Mouse (Mus musculus) cerebellum, adult 11-12 months (tissue): ENCODE results near the gene Gm973.
"Not testable (repeated sequence)": the region's sequence is repeated elsewhere in the genome, so short reads cannot be mapped to it uniquely, and the experiment has no call there.

ENCODE experiments used
- DNase-seq: peaks from one replicate; pipeline ENCODE4 v3.0.0; 2022

Gm973 gene

DNA sequence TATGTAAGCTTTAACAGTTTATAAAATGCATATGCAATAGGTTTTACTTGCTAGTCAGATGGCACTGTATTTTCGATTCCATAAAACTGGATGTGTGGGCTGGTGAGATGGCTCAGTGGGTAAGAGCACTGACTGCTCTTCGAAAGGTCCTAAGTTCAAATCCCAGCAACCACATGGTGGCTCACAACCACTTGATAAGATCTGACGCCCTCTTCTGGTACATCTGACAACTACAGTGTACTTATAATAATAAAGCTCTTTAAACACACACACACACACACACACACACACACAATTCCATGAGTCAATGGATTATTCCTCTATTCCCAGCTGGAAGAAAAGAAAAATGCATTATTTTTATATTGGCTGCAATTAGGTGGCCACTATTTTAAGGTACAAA is 122.3 kb downstream of the Gm973 start:
- DNase-seq = no peak

- no peak for DNase-seq
Measured at GRCm38 (mm10) chr1:59642488-59642887, 126.4 kb downstream of the Gm973 start.

- DNase-seq = not testable (repeated sequence)
Measured at GRCm38 (mm10) chr1:59646502-59646901, 130.4 kb downstream of the Gm973 start.

DNA sequence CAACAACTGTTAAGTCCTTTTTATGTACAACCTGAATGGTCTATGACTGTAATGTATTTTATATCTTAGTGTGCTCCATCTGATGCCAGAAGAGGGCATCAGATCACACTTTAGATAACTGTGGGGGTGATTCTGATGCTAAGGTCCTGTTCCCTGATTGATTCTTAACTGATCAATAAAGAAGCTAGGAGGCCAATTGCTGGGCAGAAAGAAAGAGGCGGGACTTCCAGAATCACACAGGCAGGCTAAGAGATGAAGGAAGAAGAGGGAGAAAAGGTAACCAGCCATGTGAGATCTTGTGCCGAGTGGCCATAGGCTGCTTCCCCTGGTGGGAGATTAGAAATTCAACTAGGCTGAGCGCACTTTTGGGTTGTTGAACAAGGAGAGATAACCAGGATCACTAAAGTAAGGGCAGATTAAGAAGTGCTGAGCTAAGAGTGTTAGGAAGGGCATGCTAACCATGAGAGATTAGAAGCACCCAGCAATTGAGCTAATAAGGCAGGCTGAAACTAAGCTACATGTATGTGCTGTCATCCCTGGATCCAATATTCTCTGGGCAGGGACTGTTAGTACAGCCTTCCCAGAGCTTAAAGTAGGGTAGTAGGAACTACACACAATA is 135.2 kb downstream of the Gm973 start:
- DNase-seq = no peak

GRCm38 (mm10) chr1:59653243-59653911 is 137.3 kb downstream of the Gm973 start:
- DNase-seq = no peak

DNA sequence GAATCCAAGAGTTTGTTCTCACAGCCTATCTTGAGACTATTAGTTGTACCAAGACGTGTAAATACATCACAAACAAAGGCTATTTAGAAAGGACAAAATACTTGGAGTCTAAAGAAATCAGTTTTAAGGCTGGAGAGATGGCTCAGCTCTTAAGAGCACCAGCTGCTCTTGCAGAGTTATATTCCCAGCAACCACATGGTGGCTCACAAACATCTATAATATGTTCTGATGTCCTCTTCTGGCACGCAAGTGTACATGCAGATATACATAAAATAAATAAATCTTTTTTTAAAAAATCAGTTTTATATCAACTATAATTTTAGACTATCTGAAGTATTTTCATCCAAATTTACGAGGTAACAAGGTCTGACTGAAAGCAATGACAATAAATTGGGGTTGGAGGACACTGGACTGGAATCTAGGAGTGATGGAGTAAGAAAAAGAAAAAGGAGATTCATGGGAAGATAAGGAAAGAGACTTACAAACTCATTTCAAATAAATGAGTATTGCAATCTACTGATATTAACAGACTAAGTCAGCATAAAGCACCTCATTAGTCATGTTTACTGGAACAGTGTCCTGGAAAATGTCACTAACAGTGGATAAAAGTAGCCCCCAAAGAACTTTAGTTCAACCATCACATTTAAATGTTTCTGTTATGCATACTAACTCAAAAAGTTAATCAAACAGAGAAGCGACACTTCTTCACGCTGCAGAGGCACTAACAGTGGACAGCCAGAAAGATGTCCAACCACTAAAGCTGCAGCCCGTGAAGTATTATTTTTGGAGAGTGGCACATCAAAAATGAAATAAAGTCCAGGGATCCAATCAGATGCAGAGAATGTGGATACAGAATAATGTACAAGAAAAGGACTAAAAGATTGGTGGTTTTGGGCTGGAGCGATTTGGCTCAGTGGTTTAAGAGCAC is 140.4 kb downstream of the Gm973 start:
- no peak for DNase-seq

GRCm38 (mm10) chr1:59663456-59664135 is 147.5 kb downstream of the Gm973 start:
- no peak for DNase-seq

DNA sequence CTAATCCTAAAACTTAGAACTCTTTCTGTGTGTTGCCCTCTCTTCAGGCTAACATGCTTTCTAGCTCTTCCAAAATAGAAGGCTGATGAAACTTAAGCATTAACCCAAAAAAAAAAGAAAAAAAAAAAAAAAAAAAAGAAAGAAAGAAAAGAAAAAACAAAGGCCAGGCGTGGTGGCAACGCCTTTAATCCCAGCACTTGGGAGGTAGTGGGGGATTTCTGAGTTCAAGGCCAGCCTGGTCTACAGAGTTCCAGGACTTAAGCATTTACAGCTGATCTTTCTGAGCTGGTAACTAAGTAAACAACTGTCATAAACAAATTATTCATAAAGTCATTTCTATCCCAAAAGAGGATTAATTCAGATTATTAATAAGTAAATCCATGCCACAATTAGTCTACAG is 152.8 kb downstream of the Gm973 start:
- DNase-seq = no peak

- DNase-seq = peak; percentile 47
Measured at GRCm38 (mm10) chr1:59669962-59670630, 154.0 kb downstream of the Gm973 start.

GRCm38 (mm10) chr1:59670641-59671168 is 154.6 kb downstream of the Gm973 start, which contains the start of gene Sumo1:
Sumo1 (minus strand) TSS chr1:59670834.
- DNase-seq = peak; percentile 85

DNA sequence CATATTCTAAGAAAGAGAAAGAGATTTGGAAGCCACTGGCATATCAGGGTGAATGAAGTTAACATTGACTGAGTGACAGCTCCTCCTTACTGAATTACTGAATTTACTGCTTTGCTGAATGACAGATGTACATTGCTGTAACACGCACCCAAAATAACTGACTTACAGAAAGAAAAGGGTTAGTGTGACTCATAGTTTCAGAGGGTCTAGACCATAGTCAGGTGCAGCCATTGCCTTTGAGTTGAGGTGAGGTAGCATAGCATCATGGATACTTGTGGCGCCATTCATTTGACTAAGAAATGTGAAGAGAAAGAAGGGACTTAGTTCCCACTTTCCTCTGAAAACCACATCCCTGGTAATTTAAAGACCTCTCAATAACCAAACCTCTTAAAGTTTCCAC is 157.6 kb downstream of the Gm973 start:
- no peak for DNase-seq

DNA sequence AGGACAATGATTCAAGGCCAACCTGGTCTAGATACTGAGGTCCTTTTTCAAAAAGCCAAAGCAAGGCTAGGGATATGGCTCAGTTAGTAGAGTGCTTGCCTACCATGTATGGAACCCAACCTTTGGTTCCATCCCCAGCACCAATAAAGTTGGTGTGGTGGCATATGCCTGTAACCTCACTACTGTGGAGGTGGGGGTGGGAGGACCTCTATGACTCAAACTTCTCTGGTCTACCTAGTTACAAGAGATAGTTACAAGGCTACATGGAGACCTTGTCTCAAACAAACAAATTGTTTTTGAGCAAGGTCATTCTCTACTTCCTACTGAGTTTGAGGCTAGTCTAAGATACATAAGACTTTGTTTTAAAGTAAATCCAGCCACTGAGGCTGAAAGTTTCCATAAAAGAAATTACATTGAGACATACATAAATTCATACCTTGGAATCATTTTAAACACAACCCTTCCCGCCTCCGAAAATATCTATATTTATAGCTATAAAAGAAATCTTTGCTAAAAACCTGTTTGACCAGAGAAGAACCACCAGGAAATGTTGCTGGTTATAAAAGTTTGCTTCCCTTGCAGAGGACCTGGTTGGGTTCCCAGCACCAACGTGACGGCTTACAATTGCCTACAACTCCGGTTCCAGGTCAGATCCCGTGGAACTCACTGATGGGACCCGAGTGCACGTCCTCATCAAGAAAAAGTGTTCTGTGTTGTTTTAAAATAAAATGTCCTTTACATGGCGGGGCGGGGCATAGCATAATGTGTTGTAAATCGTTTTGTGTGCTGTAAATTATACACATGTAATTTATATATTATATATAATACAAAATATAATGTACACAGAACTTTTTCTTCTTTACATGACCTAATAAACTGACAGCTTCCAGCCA is 168.1 kb downstream of the Gm973 start:
- DNase-seq = peak; percentile 40

DNA sequence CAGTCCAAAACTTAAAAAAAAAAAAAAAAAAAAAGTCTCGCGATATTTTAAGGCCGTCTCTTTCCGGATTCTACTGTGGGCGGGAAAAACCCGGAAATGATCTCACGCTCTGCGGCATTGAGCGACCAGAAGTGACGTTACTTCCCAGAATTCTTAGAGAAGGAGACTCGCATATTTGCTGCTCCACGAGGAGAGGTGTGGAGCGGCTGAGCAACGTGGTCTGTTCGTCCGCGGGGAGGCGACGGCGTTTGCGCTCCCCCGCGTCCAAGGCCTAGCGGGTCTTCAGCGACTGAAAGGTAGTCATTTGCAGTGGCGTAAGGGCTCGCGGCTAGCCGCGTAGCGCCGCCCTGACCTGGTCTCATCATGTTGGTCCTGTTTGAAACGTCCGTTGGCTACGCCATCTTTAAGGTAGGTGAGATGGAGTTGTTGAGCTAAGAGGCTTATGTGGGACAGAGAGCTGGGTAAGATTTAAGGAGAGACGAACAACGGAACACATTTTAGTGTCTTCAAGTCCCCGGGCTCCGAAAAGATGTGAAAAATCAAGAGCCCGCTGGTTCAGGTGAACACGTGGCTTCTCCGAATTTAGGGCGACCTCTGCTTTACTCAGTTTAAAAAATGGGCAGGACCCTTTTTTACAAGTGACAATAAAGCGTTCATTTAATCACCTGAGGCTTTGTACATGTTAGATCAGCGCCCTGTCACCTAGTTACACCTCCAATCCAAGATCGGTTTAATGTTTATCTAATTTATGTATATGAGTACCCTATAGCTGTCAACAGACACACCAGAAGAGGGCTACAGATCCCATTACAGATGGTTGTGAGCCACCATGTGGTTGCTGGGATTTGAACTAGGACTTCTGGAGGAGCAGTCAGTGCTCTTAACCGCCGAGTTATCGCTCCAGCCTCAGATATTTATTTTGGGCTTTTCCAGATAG is 169.0 kb downstream of the Gm973 start, which contains the start of gene Nop58:
TSS of gene Nop58 (plus strand) at position 153 of the 937 bp plus-strand sequence.
- peak; percentile 91 for DNase-seq
